Mouse (Mus musculus): ENCODE data around the gene Sel1l2. TPM values are rescaled to one million over a fixed set of nuclear protein-coding genes. Genes with fewer than 3 reads are reported as not detected.
"Not testable (repeated sequence)": the region's sequence is repeated elsewhere in the genome, so short reads cannot be mapped to it uniquely, and the experiment has no call there.

Sel1l2 gene
- polyA plus RNA-seq, 1 experiment from 2014 or later = not detected

DNA sequence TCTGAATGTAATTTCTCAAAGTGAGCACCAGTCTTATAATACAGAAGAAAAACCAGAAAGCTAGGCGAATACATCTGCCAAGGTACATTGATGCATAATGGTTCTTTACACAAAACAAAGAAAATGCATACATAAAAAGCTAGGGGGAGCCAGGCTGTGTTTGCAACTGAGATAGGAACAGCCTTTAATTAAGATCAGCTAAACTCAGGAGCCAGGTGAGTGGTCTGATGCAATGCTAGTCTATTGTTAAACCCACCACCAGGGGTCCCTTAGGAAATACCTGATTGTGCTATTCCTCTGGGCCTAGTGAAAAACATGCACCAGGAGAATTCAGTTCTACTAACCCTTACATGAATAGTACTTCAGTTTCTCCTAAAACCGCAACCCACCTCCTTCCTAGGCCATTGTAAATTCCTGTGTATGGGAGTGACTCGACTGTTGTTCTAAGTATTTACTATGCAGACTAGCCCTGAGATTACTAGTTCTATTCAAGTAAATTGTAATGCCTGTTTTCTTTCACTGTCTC lies 203.8 kb downstream of the Sel1l2 start:
- H3K4me1 ChIP-seq (replicated peaks; ENCODE audit: control insufficient read depth, insufficient read depth, low read length); H3K36me3 ChIP-seq (ENCODE audit: control insufficient read depth, insufficient read depth, low read length); H3K9ac ChIP-seq (ENCODE audit: low read depth, low read length); H3K27me3 ChIP-seq (ENCODE audit: control insufficient read depth, insufficient read depth, low read length); H3K4me3 ChIP-seq (ENCODE audit: low read depth, low read length); H3K4me2 ChIP-seq (replicated peaks; ENCODE audit: low read depth, low read length); H3K9me3 ChIP-seq (ENCODE audit: control insufficient read depth, low read length); H3K27ac ChIP-seq (ENCODE audit: low read depth, low read length); DNase-seq (ENCODE audit: low spot score); ATAC-seq (ENCODE audit: low FRiP score): not testable (repeated sequence)
- WGBS = 89% methylated on average over 3 of the region's 3 CpGs

Other genes starting within 250 kb of the Sel1l2 start
- not detected in 2 replicates for gene Gm17374, start 237.7 kb downstream of the Sel1l2 start, polyA plus RNA-seq (2014; fragmentation: Nextera tagmentation; extraction: Ambion mirVana)
- gene Esf1, start 219.1 kb downstream of the Sel1l2 start, polyA plus RNA-seq (2014; fragmentation: Nextera tagmentation; extraction: Ambion mirVana) = 29.0 and 31.1 TPM in 2 replicates
- gene Ndufaf5, start 219.1 kb downstream of the Sel1l2 start, polyA plus RNA-seq (2014; fragmentation: Nextera tagmentation; extraction: Ambion mirVana) = 31.9 and 32.1 TPM in 2 replicates
- 41.4 and 42.5 TPM in 2 replicates for gene Macrod2, start 5.6 kb upstream of the Sel1l2 start, polyA plus RNA-seq (2014; fragmentation: Nextera tagmentation; extraction: Ambion mirVana)